8 mouse cellular contexts compared by ENCODE assay signal in genomic region chr11:71052554-71052953, GRCm38 (mm10). TPM values are rescaled to one million over a fixed set of nuclear protein-coding genes. Genes with fewer than 3 reads are reported as not detected.
DNase-seq lines count a peak whose midpoint lies in the region; ATAC-seq lines count a peak whose summit lies in the region.
"Had no signal": no experiment of that assay in that cellular context is flagged by ENCODE, and none has a peak within 500 bp of the region (broad histone marks: within the 10 kb centered on the region; RNA-seq: fewer than 3 reads in every experiment).

No protein-coding gene starts in this region.

- no peak overlapping the region for H3K4me2 ChIP-seq in hindbrain, embryonic 11.5 days (replicated peaks; ENCODE audit: low read depth, low read length)
- H3K4me2 ChIP-seq in hindbrain, embryonic 13.5 days, result no peak overlapping the region
- H3K4me2 ChIP-seq in neural tube, embryonic 13.5 days, result no peak overlapping the region
- H3K4me2 ChIP-seq: liver, embryonic 13.5 days had no signal

- H3K9ac ChIP-seq in hindbrain, embryonic 11.5 days (ENCODE audit: low read depth, low read length), result no peak overlapping the region
- H3K9ac ChIP-seq in hindbrain, embryonic 13.5 days, result no peak overlapping the region
- no peak overlapping the region for H3K9ac ChIP-seq in neural tube, embryonic 13.5 days
- H3K9ac ChIP-seq: liver, embryonic 13.5 days had no signal

- H3K27me3 ChIP-seq in hindbrain, embryonic 11.5 days (ENCODE audit: control insufficient read depth, insufficient read depth, low read length), result no peaks in the 10 kb centered on the region
- no peaks in the 10 kb centered on the region for H3K27me3 ChIP-seq in hindbrain, embryonic 13.5 days
- H3K27me3 ChIP-seq in neural tube, embryonic 13.5 days, result no peaks in the 10 kb centered on the region
- H3K27me3 ChIP-seq: liver, embryonic 13.5 days had no signal

- no peak for ATAC-seq in hindbrain, embryonic 11.5 days (ENCODE audit: low FRiP score)
- ATAC-seq in hindbrain, embryonic 13.5 days (ENCODE audit: low FRiP score), result no peak
- 0 out of 2 replicates have a peak, but pooled peaks have one; percentile 65 for ATAC-seq in neural tube, embryonic 13.5 days (ENCODE audit: low read depth)

- DNase-seq in hindbrain, embryonic 11.5 days (ENCODE audit: low spot score), result peak; percentile 39
- DNase-seq in neural tube, embryonic 10.5 days (ENCODE audit: extremely low spot score, low spot score), result no peak
- peak; percentile 16 for DNase-seq in embryo, embryonic 11.5 days (ENCODE audit: low read depth, low spot score)
- no peak for DNase-seq in urinary bladder, postnatal 36 days (ENCODE audit: low spot score in 2 of 2)
- no peak for DNase-seq in B cell, adult 2 months
- DNase-seq: liver, embryonic 13.5 days had no signal

- H3K4me1 ChIP-seq in hindbrain, embryonic 11.5 days (replicated peaks; ENCODE audit: control insufficient read depth, insufficient read depth, low read length), result no peaks in the 10 kb centered on the region
- no peaks in the 10 kb centered on the region for H3K4me1 ChIP-seq in hindbrain, embryonic 13.5 days (replicated peaks)
- no peaks in the 10 kb centered on the region for H3K4me1 ChIP-seq in neural tube, embryonic 13.5 days (replicated peaks)
- H3K4me1 ChIP-seq: liver, embryonic 13.5 days had no signal

- H3K36me3 ChIP-seq in hindbrain, embryonic 11.5 days (ENCODE audit: control insufficient read depth, insufficient read depth, low read length), result no peaks in the 10 kb centered on the region
- H3K36me3 ChIP-seq in hindbrain, embryonic 13.5 days, result no peaks in the 10 kb centered on the region
- H3K36me3 ChIP-seq in neural tube, embryonic 13.5 days, result no peaks in the 10 kb centered on the region
- H3K36me3 ChIP-seq: liver, embryonic 13.5 days had no signal

- H3K9me3 ChIP-seq in hindbrain, embryonic 11.5 days (ENCODE audit: control insufficient read depth, low read length), result no peaks in the 10 kb centered on the region
- no peaks in the 10 kb centered on the region for H3K9me3 ChIP-seq in hindbrain, embryonic 13.5 days
- no peaks in the 10 kb centered on the region for H3K9me3 ChIP-seq in neural tube, embryonic 13.5 days
- H3K9me3 ChIP-seq: liver, embryonic 13.5 days had no signal

- H3K27ac ChIP-seq in hindbrain, embryonic 11.5 days (ENCODE audit: low read depth, low read length), result no peak overlapping the region
- no peak overlapping the region for H3K27ac ChIP-seq in hindbrain, embryonic 13.5 days
- H3K27ac ChIP-seq in neural tube, embryonic 13.5 days (replicated peaks), result no peak overlapping the region
- H3K27ac ChIP-seq: liver, embryonic 13.5 days had no signal

- no peak overlapping the region for H3K4me3 ChIP-seq in hindbrain, embryonic 11.5 days (ENCODE audit: low read depth, low read length)
- H3K4me3 ChIP-seq in hindbrain, embryonic 13.5 days, result no peak overlapping the region
- H3K4me3 ChIP-seq in neural tube, embryonic 13.5 days, result no peak overlapping the region
- H3K4me3 ChIP-seq: liver, embryonic 13.5 days had no signal

- WGBS in hindbrain, embryonic 11.5 days, result 4% methylated on average over 1 of the region's 1 CpGs
- WGBS in hindbrain, embryonic 13.5 days, result 3% methylated on average over 1 of the region's 1 CpGs
- 9% methylated on average over 1 of the region's 1 CpGs for WGBS in neural tube, embryonic 13.5 days

RNA-seq across cellular contexts. Expression of gene 6330403K07Rik, which starts 19.2 kb away (rescaled TPM):
- 122 and 146 TPM in 2 replicates for polyA plus RNA-seq in hindbrain, embryonic 11.5 days (2014; fragmentation: Nextera tagmentation; extraction: Ambion mirVana)
- 601 TPM in 2 replicates for polyA plus RNA-seq in hindbrain, embryonic 13.5 days (2015; fragmentation: Nextera tagmentation; extraction: Ambion mirVana)
- polyA plus RNA-seq in neural tube, embryonic 13.5 days (2015; fragmentation: Nextera tagmentation; extraction: Ambion mirVana), result 544 and 566 TPM in 2 replicates

RNA-seq across cellular contexts. Expression of gene Derl2, which starts 32.9 kb away (rescaled TPM):
- polyA plus RNA-seq in hindbrain, embryonic 11.5 days (2014; fragmentation: Nextera tagmentation; extraction: Ambion mirVana), result 43.5 and 47.5 TPM in 2 replicates
- 30.7 and 34.7 TPM in 2 replicates for polyA plus RNA-seq in hindbrain, embryonic 13.5 days (2015; fragmentation: Nextera tagmentation; extraction: Ambion mirVana)
- 35.8 and 37.8 TPM in 2 replicates for polyA plus RNA-seq in neural tube, embryonic 13.5 days (2015; fragmentation: Nextera tagmentation; extraction: Ambion mirVana)

RNA-seq across cellular contexts. Expression of gene Mis12, which starts 33.1 kb away (rescaled TPM):
- polyA plus RNA-seq in hindbrain, embryonic 11.5 days (2014; fragmentation: Nextera tagmentation; extraction: Ambion mirVana), result 47.0 and 49.1 TPM in 2 replicates
- 39.0 and 40.9 TPM in 2 replicates for polyA plus RNA-seq in hindbrain, embryonic 13.5 days (2015; fragmentation: Nextera tagmentation; extraction: Ambion mirVana)
- 34.0 and 34.8 TPM in 2 replicates for polyA plus RNA-seq in neural tube, embryonic 13.5 days (2015; fragmentation: Nextera tagmentation; extraction: Ambion mirVana)

RNA-seq across cellular contexts. Expression of gene Dhx33, which starts 48.3 kb away (rescaled TPM):
- polyA plus RNA-seq in hindbrain, embryonic 11.5 days (2014; fragmentation: Nextera tagmentation; extraction: Ambion mirVana), result 17.8 and 19.3 TPM in 2 replicates
- 13.9 and 14.4 TPM in 2 replicates for polyA plus RNA-seq in hindbrain, embryonic 13.5 days (2015; fragmentation: Nextera tagmentation; extraction: Ambion mirVana)
- 14.0 and 15.2 TPM in 2 replicates for polyA plus RNA-seq in neural tube, embryonic 13.5 days (2015; fragmentation: Nextera tagmentation; extraction: Ambion mirVana)

Comparison
In these comparisons a context has a peak if more than half of its experiments do, and no peak if none do; other contexts are left out.
1. DNase-seq: peak in hindbrain, embryonic 11.5 days (single experiment) and embryo, embryonic 11.5 days (single experiment); none in neural tube, embryonic 10.5 days (single experiment), urinary bladder, postnatal 36 days (0 of 2) and B cell, adult 2 months (0 of 2).